18 mouse cellular contexts compared by ENCODE assay signal in the genomic region with DNA sequence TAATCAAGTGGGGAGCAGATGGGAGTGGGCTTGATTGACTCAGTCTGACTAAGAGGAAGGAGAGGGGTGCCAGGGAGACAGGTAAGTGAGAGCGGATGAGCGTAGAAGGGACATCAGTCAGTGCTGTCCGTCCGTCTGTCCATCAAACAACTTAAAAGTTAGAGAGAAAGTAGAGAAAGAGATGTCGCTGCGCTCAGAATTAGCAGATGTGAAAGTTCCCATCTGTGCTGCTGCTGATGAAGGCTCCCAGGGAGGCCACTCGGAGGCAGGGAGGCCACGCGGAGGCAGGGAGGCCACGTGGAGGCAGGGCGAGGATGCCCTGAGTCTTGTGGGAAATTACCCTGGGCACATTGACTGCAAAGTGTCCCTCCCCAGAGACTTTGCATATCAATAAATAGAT.
"Had no signal": no experiment of that assay in that cellular context is flagged by ENCODE, and none has a peak within 500 bp of the region (broad histone marks: within the 10 kb centered on the region; RNA-seq: fewer than 3 reads in every experiment).

No protein-coding gene starts in this region.

- H3K4me1 ChIP-seq: lung, embryonic 15.5 days; megakaryocyte, embryonic 14.5 days; midbrain, embryonic 15.5 days; neural tube, embryonic 12.5 days; stomach, embryonic 15.5 days had no signal

- ATAC-seq: liver, postnatal 0 days; lung, postnatal 0 days; midbrain, embryonic 13.5 days; midbrain, embryonic 15.5 days had no signal

- H3K9me3 ChIP-seq: lung, embryonic 15.5 days; megakaryocyte, embryonic 14.5 days; midbrain, embryonic 13.5 days; midbrain, embryonic 15.5 days; neural tube, embryonic 12.5 days; stomach, embryonic 15.5 days had no signal

- H3K27ac ChIP-seq: lung, embryonic 15.5 days; macrophage; midbrain, embryonic 13.5 days; midbrain, embryonic 15.5 days; neural tube, embryonic 12.5 days; stomach, embryonic 15.5 days; stomach, postnatal 0 days had no signal

- H3K9ac ChIP-seq: liver, postnatal 0 days; lung, embryonic 15.5 days; midbrain, embryonic 13.5 days; midbrain, embryonic 15.5 days; neural tube, embryonic 12.5 days; stomach, embryonic 15.5 days had no signal

- H3K4me2 ChIP-seq: lung, embryonic 15.5 days; midbrain, embryonic 11.5 days; midbrain, embryonic 13.5 days; midbrain, embryonic 15.5 days; neural tube, embryonic 12.5 days; stomach, embryonic 15.5 days had no signal

- H3K4me3 ChIP-seq: lung, embryonic 15.5 days; megakaryocyte, embryonic 14.5 days; midbrain, embryonic 13.5 days; midbrain, embryonic 15.5 days; neural tube, embryonic 12.5 days; stomach, embryonic 15.5 days had no signal

- H3K36me3 ChIP-seq: lung, embryonic 15.5 days; midbrain, embryonic 13.5 days; midbrain, embryonic 15.5 days; neural tube, embryonic 12.5 days; stomach, embryonic 15.5 days had no signal

- DNase-seq: liver, postnatal 0 days; lung, adult 2 months; lung, postnatal 14 days; lung, postnatal 36 days; right cerebral cortex, postnatal 14 days; thymus, adult 2 months; thymus, postnatal 25 days; thymus, postnatal 4 days had no signal
